Comparison of ENCODE assay signal across 11 mouse cellular contexts in genomic region chr5:110611435-110612158, GRCm38 (mm10). TPM values are rescaled to one million over a fixed set of nuclear protein-coding genes. Genes with fewer than 3 reads are reported as not detected.
DNase-seq lines count a peak whose midpoint lies in the region; ATAC-seq lines count a peak whose summit lies in the region.
"Had no signal": no experiment of that assay in that cellular context is flagged by ENCODE, and none has a peak within 500 bp of the region (broad histone marks: within the 10 kb centered on the region; RNA-seq: fewer than 3 reads in every experiment).

No protein-coding gene starts in this region.

- H3K27ac ChIP-seq in liver, embryonic 11.5 days (ENCODE audit: low read depth, low read length): no peak overlapping the region
- H3K27ac ChIP-seq: heart, adult 2 months; liver, embryonic 13.5 days had no signal

- H3K27me3 ChIP-seq in liver, embryonic 11.5 days (replicated peaks; ENCODE audit: control insufficient read depth, insufficient read depth, low read length): no peaks in the 10 kb centered on the region
- H3K27me3 ChIP-seq: liver, embryonic 13.5 days had no signal

- H3K4me1 ChIP-seq in liver, embryonic 11.5 days (replicated peaks; ENCODE audit: control insufficient read depth, insufficient read depth, low read length): no peaks in the 10 kb centered on the region
- H3K4me1 ChIP-seq: liver, embryonic 13.5 days had no signal

- peak; percentile 20 for DNase-seq in cerebellum, adult 11 months
- no peak for DNase-seq in cerebellum, adult 8-10 months
- peak; percentile 56 to 69 for DNase-seq in right cerebral cortex, postnatal 10 days (ENCODE audit: low spot score in 2 of 2)
- no peak for DNase-seq in right cerebral cortex, adult 2 months (ENCODE audit: low spot score in 2 of 2)
- peak; percentile 73 to 91 for DNase-seq in layer of hippocampus, adult 18-20 months (ENCODE audit: low spot score in 2 of 2)
- no peak for DNase-seq in urinary bladder, postnatal 25 days (ENCODE audit: low spot score)
- no peak for DNase-seq in liver, embryonic 11.5 days (ENCODE audit: low spot score)
- no peak for DNase-seq in liver
- DNase-seq: heart, adult 2 months; kidney, adult 18-20 months; liver, embryonic 13.5 days had no signal

- no peak overlapping the region for H3K4me3 ChIP-seq in liver, embryonic 11.5 days (ENCODE audit: low read depth, low read length)
- H3K4me3 ChIP-seq: heart, adult 2 months; liver, embryonic 13.5 days had no signal

- WGBS in liver, embryonic 11.5 days: 79% methylated on average over 5 of the region's 5 CpGs

- no peak for ATAC-seq in liver, embryonic 11.5 days (replicated peaks; ENCODE audit: low FRiP score)

- no peaks in the 10 kb centered on the region for H3K9me3 ChIP-seq in liver, embryonic 11.5 days (ENCODE audit: control insufficient read depth, low read length)
- H3K9me3 ChIP-seq: liver, embryonic 13.5 days had no signal

- H3K4me2 ChIP-seq in liver, embryonic 11.5 days: no peak overlapping the region
- H3K4me2 ChIP-seq: liver, embryonic 13.5 days had no signal

- no peak overlapping the region for H3K9ac ChIP-seq in liver, embryonic 11.5 days (ENCODE audit: low read depth, low read length)
- H3K9ac ChIP-seq: liver, embryonic 13.5 days had no signal

- H3K36me3 ChIP-seq in liver, embryonic 11.5 days (ENCODE audit: control insufficient read depth, insufficient read depth, low read length): no peaks in the 10 kb centered on the region
- H3K36me3 ChIP-seq: liver, embryonic 13.5 days had no signal

RNA-seq across cellular contexts. Expression of gene Noc4l, which starts 41.6 kb away (rescaled TPM):
- 10 to 100 TPM; 22.5 to 26.1 TPM for total RNA-seq in layer of hippocampus, adult 18-20 months (2021)
- 128 and 131 TPM in 2 replicates for polyA plus RNA-seq in liver, embryonic 11.5 days (2014; fragmentation: Nextera tagmentation; extraction: Ambion mirVana)

RNA-seq across cellular contexts. Expression of gene Ddx51, which starts 41.7 kb away (rescaled TPM):
- 10 to 100 TPM; 28.4 to 28.9 TPM for total RNA-seq in layer of hippocampus, adult 18-20 months (2021)
- polyA plus RNA-seq in liver, embryonic 11.5 days (2014; fragmentation: Nextera tagmentation; extraction: Ambion mirVana): 37.1 and 44.6 TPM in 2 replicates

Comparison
In these comparisons a context has a peak if more than half of its experiments do, and no peak if none do; other contexts are left out.
1. DNase-seq: peak in cerebellum, adult 11 months (single experiment), right cerebral cortex, postnatal 10 days (2 of 2) and layer of hippocampus, adult 18-20 months (2 of 2); none in cerebellum, adult 8-10 months (single experiment), right cerebral cortex, adult 2 months (0 of 2), urinary bladder, postnatal 25 days (single experiment), liver, embryonic 11.5 days (single experiment) and liver (single experiment).